Mouse (Mus musculus) cortical plate, adult 2 months (tissue): ENCODE data around the gene Itga9.

Experiments used
- CTCF ChIP-seq: fragments of 200-500 bp; IDR thresholded peaks from 2 replicates; pipeline ENCODE4 v1.5.1; 2011; ENCODE audit warnings: mild to moderate bottlenecking, control low read depth, low read length; ENCODE audit not compliant: insufficient read depth; ENCODE audit errors: extremely low read depth
- POLR2A ChIP-seq: fragments of 200-500 bp; IDR thresholded peaks from 2 replicates; pipeline ENCODE4 v1.6.1; 2011; ENCODE audit warnings: mild to moderate bottlenecking, low read length, control low read depth; ENCODE audit not compliant: insufficient read depth; ENCODE audit errors: extremely low read depth

DNA sequence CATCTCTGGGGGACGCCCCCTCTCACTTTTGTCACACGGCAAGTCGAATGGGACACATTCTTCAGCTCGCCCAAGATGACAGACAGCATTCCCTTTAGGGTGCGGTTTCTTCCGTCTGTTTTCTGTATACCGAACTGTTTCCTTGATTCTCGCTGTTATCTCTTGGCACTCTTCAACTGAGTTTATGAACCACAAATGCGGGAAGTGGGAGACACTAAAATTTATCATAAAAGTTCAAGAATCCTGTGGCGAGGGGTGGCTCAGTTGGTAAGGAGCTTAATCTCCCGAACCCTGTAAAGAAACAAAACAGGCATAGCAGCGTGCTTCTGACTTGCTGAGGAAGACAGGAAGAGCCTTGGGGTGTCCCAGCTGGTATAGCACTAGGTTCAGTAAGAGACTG lies 337.9 kb downstream of the Itga9 start:
- no peak for TF ChIP-seq POLR2A
- no peak for TF ChIP-seq CTCF
